Mouse (Mus musculus): ENCODE results near the gene Spata32. TPM values are rescaled to one million over a fixed set of nuclear protein-coding genes. Genes with fewer than 3 reads are reported as not detected.

Spata32 gene
- total and polyA plus RNA-seq, 2 experiments from 2014 or later = 0.57 to 0.64 TPM

DNA sequence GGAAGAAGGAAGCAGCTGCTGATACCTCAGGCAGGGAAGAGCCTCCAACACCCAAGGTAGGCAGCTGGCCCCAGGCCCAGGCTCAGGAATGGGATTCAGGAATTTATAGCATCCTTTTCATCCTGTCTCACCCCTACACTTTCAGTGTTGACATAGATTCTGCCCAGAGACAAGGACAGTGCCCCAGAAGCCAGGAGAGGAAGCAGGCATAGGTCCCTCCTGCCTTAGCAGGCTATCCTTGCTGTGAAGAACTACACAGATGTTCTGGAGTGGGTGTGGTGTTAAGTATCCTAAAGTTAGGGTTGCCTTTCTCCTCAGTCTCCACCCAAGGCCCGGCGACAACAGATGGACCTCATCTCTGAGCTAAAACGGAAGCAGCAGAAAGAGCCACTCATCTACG is 20.9 kb downstream of the Spata32 start:
- 80% methylated on average over 4 of the region's 4 CpGs for WGBS
- ATAC-seq (no peak), DNase-seq (no peak)
- peaks cover 28% of the 10 kb centered on the region for H3K27me3 ChIP-seq (ENCODE audit: insufficient read depth, low read length)
- H3K9me3 ChIP-seq (ENCODE audit: low read length) = no peaks in the 10 kb centered on the region
- H3K4me3 ChIP-seq (ENCODE audit: low read depth, low read length) = no peak overlapping the region
- TF ChIP-seq CTCF (IDR thresholded peaks at IDR 0.05; ENCODE audit: low read depth) = no peak
- peaks cover 19% of the 10 kb centered on the region; the same call in 1 of the 2 replicates for H3K4me1 ChIP-seq (ENCODE audit: insufficient read depth)
- H3K9ac ChIP-seq = no peak overlapping the region
- no peak overlapping the region for H3K27ac ChIP-seq (ENCODE audit: low read depth, low read length)
- H3K36me3 ChIP-seq (ENCODE audit: insufficient read depth) = peaks cover 22% of the 10 kb centered on the region; the same call in 1 of the 2 replicates
- H3K4me2 ChIP-seq (ENCODE audit: low read depth) = no peak overlapping the region

DNA sequence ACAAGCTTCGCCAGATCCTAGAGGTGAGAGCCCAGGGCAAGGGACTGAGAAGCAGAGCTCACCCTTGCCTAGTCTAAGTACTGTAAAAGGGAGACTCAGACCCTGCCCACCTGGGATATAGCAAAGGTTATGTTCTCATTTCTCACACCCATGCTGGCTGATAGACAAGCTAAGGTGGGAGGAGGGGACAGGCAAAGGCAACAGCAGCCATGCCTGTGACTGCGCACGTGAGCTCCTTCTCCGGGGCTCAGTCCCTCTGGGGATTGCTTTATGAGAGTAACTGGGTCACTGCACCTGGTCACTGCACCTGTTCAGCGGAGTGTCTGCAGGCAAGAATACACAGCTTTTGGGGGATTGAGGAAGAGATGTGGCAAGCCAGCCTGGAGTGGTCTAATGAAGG is 22.6 kb downstream of the Spata32 start:
- peaks cover 22% of the 10 kb centered on the region; the same call in 1 of the 2 replicates for H3K36me3 ChIP-seq (ENCODE audit: insufficient read depth)
- no peak for ATAC-seq
- DNase-seq = no peak
- H3K4me1 ChIP-seq (ENCODE audit: insufficient read depth) = peaks cover 14% of the 10 kb centered on the region; the same call in 1 of the 2 replicates
- 83% methylated on average over 5 of the region's 5 CpGs for WGBS
- no peaks in the 10 kb centered on the region for H3K9me3 ChIP-seq (ENCODE audit: low read length)
- TF ChIP-seq CTCF (IDR thresholded peaks at IDR 0.05; ENCODE audit: low read depth) = no peak
- no peak overlapping the region for H3K9ac ChIP-seq
- H3K4me2 ChIP-seq (ENCODE audit: low read depth) = no peak overlapping the region
- peaks cover 28% of the 10 kb centered on the region for H3K27me3 ChIP-seq (ENCODE audit: insufficient read depth, low read length)
- no peak overlapping the region for H3K27ac ChIP-seq (ENCODE audit: low read depth, low read length)
- no peak overlapping the region for H3K4me3 ChIP-seq (ENCODE audit: low read depth, low read length)

DNA sequence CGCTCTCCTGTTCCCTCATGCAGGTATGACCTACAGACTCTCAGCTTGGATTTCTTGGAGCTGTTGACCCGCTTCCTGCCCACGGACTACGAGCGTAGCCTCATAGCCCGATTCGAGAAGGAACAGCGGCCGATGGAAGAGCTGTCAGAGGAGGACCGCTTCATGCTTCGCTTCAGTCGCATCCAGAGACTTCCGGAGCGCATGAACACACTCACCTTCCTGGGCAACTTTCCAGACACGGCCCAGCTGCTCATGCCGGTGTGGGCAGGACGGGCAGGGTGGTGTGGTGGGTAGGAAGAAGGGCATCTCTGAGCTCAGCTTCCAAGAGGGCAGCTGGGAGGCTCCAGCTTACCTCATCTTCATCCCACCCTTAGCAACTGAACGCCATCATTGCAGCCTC is 23.0 kb downstream of the Spata32 start:
- Histone ChIP-seq H3K36me3 (ENCODE audit: insufficient read depth) (peaks cover 23% of the 10 kb centered on the region; the same call in 1 of the 2 replicates), H3K9me3 (ENCODE audit: low read length) (no peaks in the 10 kb centered on the region), H3K4me2 (ENCODE audit: low read depth) (no peak overlapping the region), H3K27me3 (ENCODE audit: insufficient read depth, low read length) (peaks cover 28% of the 10 kb centered on the region), H3K4me1 (ENCODE audit: insufficient read depth) (peaks cover 14% of the 10 kb centered on the region; the same call in 1 of the 2 replicates), H3K27ac (ENCODE audit: low read depth, low read length) (no peak overlapping the region), H3K9ac (no peak overlapping the region), H3K4me3 (ENCODE audit: low read depth, low read length) (no peak overlapping the region)
- no peak for TF ChIP-seq CTCF (IDR thresholded peaks at IDR 0.05; ENCODE audit: low read depth)
- ATAC-seq (no peak), DNase-seq (no peak)
- WGBS = 89% methylated on average over 18 of the region's 18 CpGs

DNA sequence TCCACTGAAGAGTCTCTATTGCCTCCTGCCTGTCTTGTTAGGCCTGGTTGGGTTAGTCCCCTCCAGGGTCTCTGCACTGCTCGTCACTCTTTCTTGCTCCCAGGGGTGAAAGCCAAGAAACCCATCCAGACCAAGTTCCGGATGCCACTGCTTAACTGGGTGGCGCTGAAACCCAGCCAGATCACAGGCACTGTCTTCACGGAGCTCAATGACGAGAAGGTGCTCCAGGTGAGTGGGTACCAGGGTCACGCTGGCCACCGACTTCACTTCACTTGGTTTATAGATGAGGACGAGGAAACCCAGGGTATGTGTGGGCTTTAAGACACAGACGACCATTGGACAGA is 24.4 kb downstream of the Spata32 start:
- Histone ChIP-seq H3K9ac (no peak overlapping the region), H3K4me2 (ENCODE audit: low read depth) (no peak overlapping the region), H3K9me3 (ENCODE audit: low read length) (no peaks in the 10 kb centered on the region), H3K4me3 (ENCODE audit: low read depth, low read length) (no peak overlapping the region), H3K36me3 (ENCODE audit: insufficient read depth) (peaks cover 30% of the 10 kb centered on the region), H3K27ac (ENCODE audit: low read depth, low read length) (no peak overlapping the region), H3K4me1 (ENCODE audit: insufficient read depth) (peaks cover 8% of the 10 kb centered on the region; the same call in 1 of the 2 replicates), H3K27me3 (ENCODE audit: insufficient read depth, low read length) (peaks cover 31% of the 10 kb centered on the region)
- ATAC-seq (no peak), DNase-seq (no peak)
- no peak for TF ChIP-seq CTCF (IDR thresholded peaks at IDR 0.05; ENCODE audit: low read depth)
- 34% methylated on average over 9 of the region's 9 CpGs for WGBS

DNA sequence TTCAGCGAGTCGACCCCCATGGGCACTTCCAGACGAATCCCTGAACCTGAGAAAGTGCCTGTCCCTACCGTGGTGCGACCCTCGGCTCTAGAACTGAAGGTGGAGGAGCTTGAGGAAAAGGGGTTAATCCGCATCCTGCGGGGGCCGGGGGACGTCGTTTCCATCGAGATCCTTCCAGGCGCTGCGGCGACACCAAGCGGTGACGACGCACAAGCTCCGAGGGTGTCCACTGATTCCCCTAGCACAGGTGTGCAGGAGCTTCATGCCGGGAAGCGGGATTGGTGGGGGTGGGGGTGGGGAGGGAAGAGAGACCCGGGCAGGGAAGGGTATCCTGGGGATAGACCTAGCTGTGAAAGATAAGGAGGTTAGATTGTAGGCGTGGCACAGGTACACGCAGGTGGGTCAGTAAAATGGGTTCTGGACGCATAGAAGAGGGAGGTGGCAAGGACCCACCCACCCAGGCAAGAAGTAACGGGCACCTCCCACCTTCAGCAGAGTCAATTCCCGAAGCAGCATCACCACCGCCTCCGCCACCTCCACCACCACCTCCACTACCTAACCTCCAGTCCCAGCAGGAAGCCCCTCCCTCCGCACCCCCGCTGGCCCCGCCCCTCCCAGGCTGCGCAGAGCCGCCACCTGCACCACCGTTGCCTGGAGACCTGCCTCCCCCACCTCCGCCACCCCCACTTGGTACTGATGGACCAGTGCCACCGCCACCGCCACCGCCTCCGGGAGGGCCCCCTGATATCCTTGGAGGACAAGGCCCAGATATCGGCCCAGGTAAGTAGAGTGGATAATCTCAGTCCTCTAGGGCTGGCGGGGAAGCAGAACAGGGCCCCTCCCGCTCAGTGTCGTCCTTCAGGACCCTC is 25.0 kb downstream of the Spata32 start:
- TF ChIP-seq CTCF (IDR thresholded peaks at IDR 0.05; ENCODE audit: low read depth) = peak; percentile 77
- ATAC-seq (peak; percentile 81), DNase-seq (peak; percentile 80)
- Histone ChIP-seq H3K4me1 (ENCODE audit: insufficient read depth) (peaks cover 6% of the 10 kb centered on the region; the same call in 1 of the 2 replicates), H3K9me3 (ENCODE audit: low read length) (no peaks in the 10 kb centered on the region), H3K9ac (peak overlapping the region; percentile 46), H3K36me3 (ENCODE audit: insufficient read depth) (peaks cover 31% of the 10 kb centered on the region), H3K27ac (ENCODE audit: low read depth, low read length) (no peak overlapping the region), H3K27me3 (ENCODE audit: insufficient read depth, low read length) (peaks cover 31% of the 10 kb centered on the region), H3K4me3 (ENCODE audit: low read depth, low read length) (peak overlapping the region; percentile 33), H3K4me2 (ENCODE audit: low read depth) (peak overlapping the region; percentile 68)
- 6% methylated on average over 42 of the region's 44 CpGs for WGBS

DNA sequence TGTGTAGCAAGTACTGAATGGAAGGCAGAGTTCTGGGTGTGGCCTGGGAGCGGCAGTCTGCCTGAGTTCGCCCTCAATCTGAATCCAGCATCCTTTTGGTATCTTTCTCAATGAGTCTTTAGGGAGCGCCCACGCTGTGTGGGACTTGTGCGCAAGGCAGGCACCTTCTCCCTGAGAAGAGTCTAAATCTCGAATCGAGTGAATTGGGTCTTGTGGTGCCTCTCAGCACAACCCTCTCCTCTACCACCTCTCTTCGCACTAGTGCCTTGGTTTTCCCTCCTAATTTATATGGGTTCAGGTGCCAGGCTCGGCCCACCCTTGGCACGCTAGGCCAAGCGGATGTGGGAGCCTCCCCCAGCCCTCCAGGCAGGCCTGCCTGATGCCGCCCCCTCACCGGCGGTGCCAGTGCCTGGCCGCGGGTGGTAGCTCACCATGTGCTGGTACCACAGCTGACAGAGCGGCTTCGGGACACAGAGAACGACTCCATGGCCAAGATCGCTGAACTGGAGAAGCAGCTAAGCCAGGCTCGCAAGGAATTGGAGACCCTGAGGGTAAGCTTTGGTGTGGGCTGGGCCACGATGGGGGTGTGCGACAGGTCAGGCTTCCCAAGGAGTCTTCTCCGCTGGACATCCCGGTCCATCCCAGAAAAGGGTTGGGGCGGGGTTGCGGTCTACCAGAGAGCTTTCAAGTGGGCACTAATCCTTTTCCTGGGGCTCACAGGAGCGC is 25.8 kb downstream of the Spata32 start:
- Histone ChIP-seq H3K4me2 (ENCODE audit: low read depth) (peak overlapping the region; percentile 68), H3K4me3 (ENCODE audit: low read depth, low read length) (peak overlapping the region; percentile 33), H3K36me3 (ENCODE audit: insufficient read depth) (peaks cover 30% of the 10 kb centered on the region), H3K9ac (peak overlapping the region; percentile 46), H3K27ac (ENCODE audit: low read depth, low read length) (no peak overlapping the region), H3K4me1 (ENCODE audit: insufficient read depth) (peaks cover 6% of the 10 kb centered on the region; the same call in 1 of the 2 replicates), H3K27me3 (ENCODE audit: insufficient read depth, low read length) (peaks cover 27% of the 10 kb centered on the region), H3K9me3 (ENCODE audit: low read length) (no peaks in the 10 kb centered on the region)
- ATAC-seq = peak; percentile 26
- no peak for TF ChIP-seq CTCF (IDR thresholded peaks at IDR 0.05; ENCODE audit: low read depth)
- WGBS = 16% methylated on average over 28 of the region's 28 CpGs
- peak; percentile 22 for DNase-seq
